Mouse (Mus musculus) thymus, adult 2 months (tissue): Measurements from ENCODE around the gene Otog.

Experiments
- CTCF ChIP-seq: fragments of 200-500 bp; IDR thresholded peaks from 2 replicates; pipeline ENCODE4 v1.5.1; 2012; ENCODE audit warnings: mild to moderate bottlenecking, control low read depth, low read length, moderate library complexity, borderline replicate concordance; ENCODE audit not compliant: control insufficient read depth, poor library complexity, insufficient read depth; ENCODE audit errors: extremely low read depth
- POLR2A ChIP-seq: fragments of 200-500 bp; IDR thresholded peaks from 2 replicates; pipeline ENCODE4 v1.6.1; 2012; ENCODE audit warnings: mild to moderate bottlenecking, low read length, control low read depth, moderate library complexity; ENCODE audit not compliant: control insufficient read depth, poor library complexity, insufficient read depth; ENCODE audit errors: extremely low read depth

DNA sequence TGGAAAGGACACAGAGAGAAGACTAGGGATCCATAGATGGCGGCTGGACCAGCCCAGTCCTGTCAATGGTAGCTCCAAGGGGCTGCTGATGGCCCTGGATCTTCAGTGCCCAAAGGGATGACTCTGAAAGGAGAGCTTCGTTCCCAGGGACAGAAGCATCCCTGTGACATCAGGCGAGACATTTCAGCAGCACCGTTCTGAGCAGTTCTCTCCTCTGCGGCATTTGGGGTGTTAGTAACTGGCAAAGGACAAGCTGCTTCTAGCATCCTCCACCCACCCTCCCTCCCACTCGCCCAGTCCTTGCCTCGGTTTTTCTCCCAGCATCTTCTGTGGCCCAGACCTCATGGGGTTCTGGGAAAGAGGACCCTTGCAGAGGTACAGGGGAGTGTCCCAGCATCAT, 41.5 kb downstream of the Otog start:
- TF ChIP-seq POLR2A, result no peak
- no peak for TF ChIP-seq CTCF
